Mouse (Mus musculus): ENCODE results near the gene Agtrap. TPM values are rescaled to one million over a fixed set of nuclear protein-coding genes. Genes with fewer than 3 reads are reported as not detected.
A peak's percentile ranks its signal among the peaks of the same experiment; 100 is the strongest.

Gene Agtrap
- total RNA-seq, 2 experiments from 2014 or later: 24.8 to 27.4 TPM

DNA sequence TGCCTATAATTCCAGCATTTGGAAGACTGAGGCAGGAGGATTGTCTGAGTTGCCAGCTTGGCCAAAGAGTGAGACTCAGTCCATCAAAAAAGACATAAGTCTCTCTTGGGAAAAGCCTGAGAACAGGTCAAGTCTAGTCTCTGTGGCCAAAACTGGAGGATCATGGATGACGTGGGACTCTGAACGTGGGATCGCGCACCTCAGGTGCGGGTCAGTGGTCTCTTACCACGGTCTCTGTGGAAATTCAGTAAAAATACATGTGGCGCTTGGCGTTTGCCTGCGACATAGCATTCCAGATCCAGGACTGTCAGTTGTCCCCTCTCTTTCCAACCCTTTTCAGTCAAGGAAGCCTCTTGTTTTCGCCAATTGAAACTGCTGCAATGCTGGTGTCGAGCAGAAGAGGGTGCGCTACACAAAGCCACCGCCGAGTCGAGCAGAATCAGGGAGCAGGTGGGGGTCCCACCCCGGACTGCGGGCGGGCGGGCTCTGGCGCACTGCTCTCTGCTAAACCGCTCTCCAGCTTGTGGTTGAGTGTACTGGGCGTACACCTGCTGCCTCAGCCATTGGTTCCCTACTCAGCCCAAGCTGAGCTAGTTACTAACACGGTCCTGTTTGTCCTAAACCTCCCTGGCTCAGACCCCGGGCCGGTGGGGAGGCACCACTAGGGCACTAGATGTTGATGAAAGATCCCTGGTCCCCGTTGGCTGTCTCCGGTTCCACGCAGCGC is 14.1 kb upstream of the Agtrap start:
- DNase-seq: peak; percentile 70

DNA sequence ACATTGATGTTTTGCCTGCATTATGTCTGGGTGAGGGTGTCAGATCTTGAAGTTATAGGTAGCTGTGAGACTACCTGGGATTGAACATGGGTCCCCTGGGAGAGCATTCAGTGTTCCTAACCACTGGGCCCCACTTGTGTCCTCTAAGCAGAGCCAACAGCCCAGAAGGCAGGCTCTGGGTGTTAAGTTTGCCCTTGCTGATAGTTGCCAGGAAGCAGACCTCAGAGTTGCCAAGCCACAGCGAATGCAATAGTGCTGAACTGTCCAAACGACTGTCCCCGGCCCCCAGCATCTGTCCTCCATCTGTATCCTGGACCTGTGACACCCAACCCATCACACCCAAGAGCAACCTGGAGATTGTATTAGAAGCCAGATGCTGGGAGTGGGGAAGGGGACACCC is 10.8 kb upstream of the Agtrap start:
- DNase-seq: no peak

DNA sequence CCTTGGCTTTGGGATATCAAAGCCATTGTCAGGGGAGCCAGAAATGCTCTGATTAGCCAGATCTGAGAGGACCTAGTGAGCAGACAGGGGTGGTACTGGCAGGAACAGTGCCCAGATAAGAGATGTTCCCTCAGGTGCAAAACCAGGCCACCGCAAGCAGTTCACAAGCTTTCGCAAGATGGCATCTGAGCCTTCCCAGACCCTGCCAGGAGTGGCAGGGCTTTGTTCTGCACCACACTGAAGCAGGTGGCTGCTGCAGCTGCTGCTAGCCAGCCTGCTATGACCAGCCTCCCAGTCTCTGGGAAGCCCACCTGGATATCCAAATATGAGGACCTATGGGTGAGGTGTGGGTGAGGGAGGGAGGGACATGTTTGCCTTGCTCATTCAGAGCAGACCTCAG is 10.1 kb upstream of the Agtrap start:
- no peak for DNase-seq

GRCm38 (mm10) chr4:148095081-148095480 is 7.2 kb upstream of the Agtrap start:
- no peak for DNase-seq

DNA sequence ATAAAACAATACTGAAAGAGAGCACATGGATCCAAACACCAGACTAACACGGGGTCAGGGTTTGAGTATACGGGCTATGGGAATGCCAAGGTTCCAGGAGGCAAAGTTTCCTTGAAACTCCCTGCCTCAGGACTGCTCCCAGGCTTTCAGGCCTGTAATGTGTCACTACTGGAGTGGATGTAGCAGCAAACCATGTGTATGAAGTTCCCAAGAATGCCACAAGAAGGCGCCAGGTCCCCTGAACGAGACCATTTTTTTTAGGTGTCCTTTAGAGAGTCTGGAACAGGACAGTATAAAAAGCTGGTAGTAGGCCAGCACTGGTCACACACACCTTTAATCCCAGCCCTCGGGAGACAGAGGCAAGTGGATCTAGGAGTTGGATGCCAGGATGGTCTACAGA is 6.3 kb upstream of the Agtrap start:
- no peak for DNase-seq

- DNase-seq: no peak
These were observed 4.9 kb upstream of the Agtrap start for GRCm38 (mm10) chr4:148092551-148093271.

DNA sequence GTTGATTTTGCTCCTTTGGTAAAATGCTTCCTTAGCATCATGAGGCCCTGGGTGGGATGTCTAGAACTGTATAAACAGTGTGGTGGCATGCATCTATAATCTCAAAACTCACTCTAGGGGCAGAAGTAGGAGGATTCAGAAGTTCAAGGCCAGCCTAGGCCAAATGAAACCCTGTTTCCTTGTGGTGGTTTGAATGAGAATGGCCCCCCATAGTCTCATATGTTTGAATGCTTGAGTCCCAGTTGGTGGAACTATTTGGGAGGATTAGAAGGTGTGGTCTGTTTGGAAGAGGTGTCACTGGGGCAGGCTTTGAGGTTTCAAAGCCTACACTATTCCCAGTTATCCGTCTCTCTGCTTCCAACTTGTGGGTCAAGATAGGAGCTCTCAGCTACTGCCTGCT is 3.4 kb upstream of the Agtrap start:
- DNase-seq: no peak

DNA sequence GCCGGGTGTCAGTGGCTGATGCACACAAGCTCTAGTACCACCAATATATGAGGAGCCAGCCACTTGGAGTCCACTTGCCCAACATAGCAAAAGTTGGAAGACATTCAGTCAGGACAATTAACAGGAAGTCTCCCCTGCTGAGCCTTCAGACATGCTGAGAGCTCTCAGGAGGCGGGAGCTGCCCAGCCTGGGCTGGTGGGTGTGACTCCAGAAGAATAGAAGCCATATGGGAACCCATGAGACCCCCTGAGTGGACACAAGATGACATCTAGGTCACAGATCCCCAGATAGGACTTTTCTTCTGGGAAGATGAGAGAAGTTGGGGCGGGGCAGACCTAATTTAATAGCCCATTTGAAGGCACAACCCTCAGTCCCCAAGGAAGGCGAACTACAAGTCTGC is 1.3 kb upstream of the Agtrap start:
- DNase-seq: no peak

DNA sequence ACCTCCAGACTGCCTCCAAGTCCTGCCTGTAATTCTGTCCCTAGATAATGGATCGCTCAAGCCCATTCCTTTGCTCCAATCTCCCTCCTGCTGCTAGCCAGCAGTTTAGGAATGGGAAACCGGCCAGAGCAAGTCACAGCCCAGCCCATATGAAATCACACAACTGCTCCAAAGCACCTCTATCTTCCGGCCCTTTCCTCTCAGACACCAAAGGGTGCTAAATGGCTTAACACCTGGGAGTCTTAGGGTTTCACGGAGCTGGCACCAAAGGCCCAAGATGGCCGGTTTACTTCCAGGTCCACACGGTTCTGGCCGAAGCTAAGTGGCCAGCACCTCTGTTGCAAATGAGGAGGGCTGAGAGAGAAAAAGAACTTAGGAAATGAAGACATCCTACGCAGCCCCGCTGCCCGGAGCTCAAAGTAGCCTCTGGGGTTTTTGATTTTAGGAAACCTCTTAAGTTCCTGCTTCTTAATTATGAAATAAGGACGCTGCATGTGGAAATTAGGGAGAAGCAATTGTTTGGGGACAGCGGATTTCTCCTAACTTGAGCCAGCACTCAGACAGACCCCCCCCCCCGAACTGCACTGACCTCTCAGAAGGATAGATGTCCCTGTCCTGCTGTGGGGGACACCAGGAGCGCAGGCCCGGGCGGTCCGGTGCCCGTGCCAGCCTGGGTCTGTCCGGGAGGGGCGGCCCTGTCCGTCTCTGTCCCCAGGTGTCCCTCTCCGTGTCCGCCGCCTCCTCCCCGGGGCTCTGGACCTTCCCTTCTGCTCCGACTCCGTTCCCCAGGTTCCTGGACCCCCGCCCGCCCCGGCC is 532 bp downstream of the Agtrap start:
- DNase-seq: peak; percentile 59

DNA sequence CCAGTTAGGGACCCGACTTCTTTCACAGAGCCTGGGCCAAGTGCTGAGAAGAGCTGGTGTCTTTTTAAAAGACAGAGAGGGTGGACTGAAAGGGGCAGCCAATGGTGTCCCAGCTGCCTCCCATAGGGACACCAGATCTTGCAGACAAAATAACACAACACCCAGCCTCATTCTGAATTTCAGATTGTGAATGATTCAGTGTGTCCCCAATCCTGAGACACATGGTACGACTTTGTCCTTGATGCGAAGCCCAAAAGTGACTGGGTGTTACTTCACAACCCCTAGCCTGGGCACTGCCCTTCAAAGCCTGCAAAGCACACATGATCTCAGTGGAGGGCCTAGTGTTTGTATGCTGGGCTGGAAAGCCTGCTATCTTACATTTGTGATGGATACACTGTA is 1.9 kb downstream of the Agtrap start:
- DNase-seq: no peak

DNA sequence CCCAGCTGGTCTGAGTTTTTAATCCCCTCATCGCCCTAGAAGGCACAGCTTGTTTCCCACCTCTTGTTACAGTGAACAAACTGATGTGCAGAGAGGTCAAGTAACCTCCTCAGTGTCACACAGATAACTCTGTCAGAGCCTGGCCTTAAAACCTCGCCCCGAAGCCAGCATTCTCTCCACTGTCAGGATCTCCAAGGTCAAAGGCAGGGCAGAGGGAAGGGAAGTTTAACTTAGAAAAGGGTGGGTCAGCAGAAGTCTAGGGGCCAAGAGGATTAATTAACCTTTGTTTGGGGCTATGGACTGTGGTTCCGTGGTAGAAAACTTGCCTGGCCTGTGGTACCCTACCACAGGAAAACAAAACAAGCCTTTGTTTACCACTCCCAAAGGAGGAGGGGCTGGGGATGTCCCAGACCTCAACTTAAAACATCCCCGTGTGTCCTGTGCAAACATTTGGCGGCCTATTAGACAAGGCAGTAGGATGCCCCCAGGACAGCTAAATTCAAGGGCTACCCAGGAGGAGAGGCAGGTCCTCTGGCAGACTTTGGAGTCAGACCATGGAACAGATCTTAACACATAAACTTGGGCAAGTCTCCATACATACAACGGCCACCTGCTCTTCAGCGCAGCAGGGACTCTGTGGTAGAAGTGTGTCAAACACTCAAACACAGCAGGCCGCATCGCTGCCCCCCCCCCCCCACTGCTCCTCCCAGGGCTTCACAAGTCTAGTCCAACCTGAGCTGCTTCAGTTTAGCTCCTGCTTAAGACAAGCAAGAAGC is 2.5 kb downstream of the Agtrap start:
- no peak for DNase-seq

- peak; percentile 52 for DNase-seq
These were observed 3.5 kb downstream of the Agtrap start for GRCm38 (mm10) chr4:148084261-148084714.

- no peak for DNase-seq
These were observed 4.5 kb downstream of the Agtrap start for GRCm38 (mm10) chr4:148083176-148083899.

GRCm38 (mm10) chr4:148082257-148083044 is 5.4 kb downstream of the Agtrap start:
- peak; percentile 77 for DNase-seq

DNA sequence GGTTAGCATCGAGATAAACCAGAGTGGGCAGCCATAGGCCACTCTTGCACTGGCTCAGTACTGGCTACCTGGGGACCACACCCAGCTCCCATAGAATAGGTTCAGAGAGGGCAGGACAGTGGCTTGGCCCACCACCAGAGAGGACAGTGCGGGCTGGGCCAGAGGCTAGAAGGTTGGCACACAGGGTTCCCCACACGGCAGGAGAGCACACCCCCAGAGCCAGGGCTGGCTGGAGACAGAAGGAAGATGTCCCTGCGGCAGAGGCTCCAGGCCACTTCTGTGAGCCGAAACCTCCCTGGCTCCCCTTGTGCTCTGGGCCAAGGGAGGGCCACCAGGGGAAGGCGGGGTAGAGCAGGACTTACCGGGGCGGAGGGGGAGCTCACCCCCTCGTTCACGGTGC is 6.6 kb downstream of the Agtrap start:
- DNase-seq: no peak

DNA sequence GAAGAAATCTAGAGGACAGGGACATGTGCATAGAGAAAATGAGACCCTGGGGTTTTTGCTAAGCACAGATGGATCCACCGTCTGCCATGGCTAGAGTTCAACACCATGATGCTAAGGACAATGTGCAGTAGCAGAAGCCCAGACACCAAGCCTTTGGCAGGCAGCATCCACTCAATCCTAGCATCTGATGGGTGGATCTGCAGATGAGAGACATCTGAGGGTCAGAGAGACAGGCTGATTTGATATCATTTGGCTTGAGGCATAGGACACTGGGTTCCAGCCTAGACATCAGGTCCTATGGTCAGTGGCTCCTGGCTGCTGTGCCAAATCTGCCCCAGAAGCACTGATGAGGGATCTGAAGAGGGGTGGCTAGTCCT is 7.2 kb downstream of the Agtrap start:
- no peak for DNase-seq

DNA sequence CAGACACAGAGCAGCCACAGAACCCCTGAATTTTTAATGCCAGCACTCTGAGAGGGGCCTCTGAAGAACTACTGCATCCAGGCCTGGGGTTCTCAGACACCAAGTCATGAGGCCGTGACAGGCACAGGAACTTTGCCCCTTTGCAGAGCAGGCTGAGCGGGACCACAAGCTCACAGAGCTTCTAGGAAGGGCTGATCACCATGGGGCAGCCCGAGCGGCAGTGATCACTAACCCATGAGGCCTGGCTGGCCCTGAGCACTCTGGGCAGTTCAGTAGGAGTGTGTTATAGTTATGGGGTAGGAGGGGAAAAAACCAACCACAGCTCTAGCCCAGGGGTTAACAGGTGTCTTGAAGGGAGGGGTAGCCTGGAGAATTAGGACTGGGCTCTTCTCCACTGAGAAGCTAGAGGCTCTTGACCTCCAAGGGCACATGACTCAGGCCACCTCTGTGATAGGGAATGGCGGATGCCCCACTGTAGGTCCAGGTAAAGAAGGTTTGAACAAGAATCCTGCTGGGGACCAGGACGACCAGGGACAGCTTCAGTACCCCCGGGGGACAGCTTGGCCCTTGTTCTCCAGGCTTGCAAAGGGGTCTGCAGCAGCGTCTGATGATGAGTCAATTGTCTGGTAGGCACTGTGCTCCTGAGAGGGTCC is 7.8 kb downstream of the Agtrap start:
- no peak for DNase-seq

DNA sequence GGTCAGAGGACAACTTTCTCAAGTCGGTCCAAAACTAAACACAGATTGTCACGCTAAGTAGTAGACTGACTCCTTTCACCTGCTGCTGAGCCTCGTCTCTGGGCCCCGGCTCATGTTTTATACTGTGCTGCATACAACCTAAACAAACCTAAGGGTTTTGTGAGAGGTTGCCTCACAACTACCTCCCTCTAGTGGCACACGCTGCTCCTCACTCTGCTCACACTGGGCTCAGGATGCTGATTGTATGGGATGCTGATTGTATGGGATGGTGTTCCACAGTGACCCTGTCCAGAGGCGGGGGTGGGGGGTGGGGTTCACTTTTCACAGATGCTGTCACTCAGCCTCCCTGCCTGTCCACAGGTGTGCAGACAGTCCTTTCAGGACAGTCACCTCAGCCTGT is 8.6 kb downstream of the Agtrap start:
- no peak for DNase-seq

- no peak for DNase-seq
These were observed 11.9 kb downstream of the Agtrap start for GRCm38 (mm10) chr4:148075881-148076280.

DNA sequence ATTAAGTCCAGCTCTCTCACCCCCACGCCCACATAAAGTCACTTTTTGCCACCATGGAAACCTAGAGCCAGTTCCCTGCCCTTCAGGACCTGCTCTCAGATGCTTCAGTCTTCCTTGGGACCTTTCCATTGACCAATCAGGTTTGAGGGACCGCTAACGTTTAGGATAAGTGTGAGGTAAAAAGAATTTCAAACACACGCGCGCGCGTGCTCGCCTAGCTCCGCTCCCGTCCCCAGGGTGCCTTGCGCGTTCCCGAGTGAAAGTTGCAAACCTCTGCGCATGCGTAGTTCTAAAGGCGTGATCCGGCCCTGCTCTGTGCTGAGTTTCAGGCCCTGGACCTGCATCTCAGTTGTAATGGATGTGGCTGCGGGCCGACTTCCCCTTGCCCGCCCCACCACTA is 12.6 kb downstream of the Agtrap start:
- peak; percentile 79 for DNase-seq
